Mouse (Mus musculus): ENCODE results near the gene Tmod2.
A peak's percentile ranks its signal among the peaks of the same experiment; 100 is the strongest.
"Not testable (repeated sequence)": the region's sequence is repeated elsewhere in the genome, so short reads cannot be mapped to it uniquely, and the experiment has no call there.

Gene Tmod2

DNA sequence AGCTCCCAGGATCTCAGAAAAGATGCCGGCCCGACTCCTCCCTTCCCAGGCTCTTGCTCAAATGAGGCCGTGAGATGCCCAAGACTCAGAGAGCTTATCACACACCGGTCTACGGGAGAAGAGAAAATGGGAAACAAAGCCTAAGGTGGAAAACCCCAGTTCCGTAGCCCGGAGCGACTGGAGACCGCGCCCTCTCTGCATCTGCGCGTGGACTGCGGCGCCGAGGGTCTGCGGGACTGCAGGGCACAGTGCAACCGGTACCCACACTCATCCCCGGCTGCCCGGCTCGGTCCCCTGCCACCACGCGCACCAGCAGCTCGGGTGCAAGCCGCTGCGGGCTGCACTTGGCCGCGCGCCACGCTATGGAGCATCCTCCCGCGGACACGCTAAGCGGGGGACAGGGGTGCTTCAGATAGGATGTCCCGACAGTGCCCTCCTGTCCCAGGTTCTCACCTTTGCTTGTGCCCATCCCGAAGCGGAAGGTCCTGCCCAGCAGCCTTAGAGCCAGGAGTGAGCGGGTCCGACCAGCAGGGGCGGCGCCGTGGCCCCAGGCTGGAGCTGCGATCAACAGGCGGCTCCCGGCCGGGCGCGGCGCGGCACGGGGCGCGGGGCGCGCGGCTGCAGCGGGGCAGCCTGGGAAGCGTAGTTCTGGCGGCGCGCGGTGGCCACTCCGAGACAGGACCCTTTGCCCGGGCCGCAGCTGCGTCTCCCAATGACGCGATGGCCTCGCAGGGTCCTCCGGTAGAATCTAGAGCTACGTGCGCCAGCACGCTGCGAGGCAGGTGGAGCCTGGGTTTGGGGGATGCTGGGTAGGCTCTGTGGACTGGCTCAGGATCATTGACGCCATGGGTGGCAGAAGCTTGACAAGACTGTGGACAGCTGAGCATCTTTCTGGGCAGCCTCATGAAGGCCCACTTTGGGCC, at the start of gene Tmod2:
TSS of gene Tmod2 (minus strand) at position 755 of the 923 bp plus-strand sequence.
- peak in 1 of 2 experiments; percentile 35 for DNase-seq

DNA sequence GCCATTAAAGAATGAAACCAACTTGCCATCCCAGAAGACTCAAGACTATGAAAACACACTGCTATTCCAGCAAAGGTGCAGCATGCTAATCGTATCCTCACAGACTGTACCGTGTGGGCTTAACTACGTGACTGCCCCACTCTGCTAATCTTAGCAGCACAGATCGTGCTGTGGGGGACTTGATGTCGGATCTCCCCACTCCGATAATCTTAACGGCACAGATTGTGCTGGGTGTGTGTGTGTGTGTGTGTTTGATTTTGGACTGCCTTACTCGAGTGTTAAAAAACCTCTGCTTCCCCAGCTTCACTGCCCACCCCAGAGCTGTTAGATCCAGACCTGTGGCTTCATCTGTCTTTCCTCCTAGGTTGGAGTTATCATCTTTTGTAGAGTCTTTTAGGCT, 49.8 kb upstream of the Tmod2 start:
- DNase-seq: no peak

DNA sequence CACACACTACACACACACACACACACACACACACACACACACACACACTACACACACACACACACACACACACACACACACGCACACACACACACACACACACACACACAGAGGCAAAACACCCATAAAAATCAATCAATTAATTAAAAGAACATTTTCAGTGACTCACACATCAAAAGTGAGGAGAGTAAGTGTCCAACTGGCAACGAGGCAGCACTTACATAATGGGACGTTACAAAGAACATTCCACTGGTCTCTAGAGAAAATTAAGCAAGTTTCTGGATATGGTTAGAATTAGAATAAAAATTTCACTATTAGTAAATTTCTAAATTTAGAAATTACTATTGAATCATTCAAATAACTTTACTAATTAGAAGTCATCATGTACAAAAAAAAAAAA, 45.3 kb upstream of the Tmod2 start:
- not testable (repeated sequence) for DNase-seq

DNA sequence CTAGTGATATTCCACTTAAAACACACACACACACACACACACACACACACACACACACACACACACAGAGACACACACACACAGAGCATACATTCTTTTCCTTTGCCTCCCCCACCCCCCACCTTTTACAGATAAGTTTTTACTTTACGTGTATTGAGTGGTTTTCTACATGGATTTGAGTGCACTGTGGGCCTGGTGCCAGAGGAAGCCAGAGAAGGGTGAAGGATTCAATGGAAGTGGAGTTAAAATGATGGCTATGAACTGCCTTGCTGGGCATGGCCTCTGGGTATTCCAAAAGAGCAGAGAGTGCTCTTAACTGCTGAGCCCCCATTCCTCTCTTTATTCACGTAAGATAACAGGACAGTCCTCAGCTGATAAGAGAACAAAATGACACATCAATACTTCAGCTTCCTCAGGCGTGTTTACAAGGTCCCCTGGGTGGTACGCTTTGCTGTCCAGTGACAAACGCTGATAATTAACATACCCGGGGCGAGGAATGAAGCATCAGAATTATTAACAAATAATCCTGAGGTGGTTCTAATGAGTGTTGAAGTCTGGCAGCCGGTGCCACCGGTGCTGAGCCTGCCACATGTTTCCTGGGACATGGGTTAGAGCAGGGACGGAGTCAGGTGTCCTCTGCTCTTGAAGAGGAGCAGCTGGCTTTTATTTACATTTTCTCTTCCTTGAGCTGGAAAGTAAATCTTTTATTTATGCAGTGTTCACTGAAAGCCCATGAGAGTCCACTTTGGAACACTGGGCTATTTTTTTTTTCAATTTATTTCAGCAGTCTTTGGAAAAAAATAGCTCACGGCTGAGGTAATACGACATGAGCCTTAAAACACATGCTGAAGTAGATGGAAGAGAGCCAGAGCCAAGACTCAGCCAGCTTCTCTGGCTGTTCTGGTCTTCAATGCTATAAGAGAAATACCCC, 43.1 kb upstream of the Tmod2 start:
- DNase-seq: no peak

DNA sequence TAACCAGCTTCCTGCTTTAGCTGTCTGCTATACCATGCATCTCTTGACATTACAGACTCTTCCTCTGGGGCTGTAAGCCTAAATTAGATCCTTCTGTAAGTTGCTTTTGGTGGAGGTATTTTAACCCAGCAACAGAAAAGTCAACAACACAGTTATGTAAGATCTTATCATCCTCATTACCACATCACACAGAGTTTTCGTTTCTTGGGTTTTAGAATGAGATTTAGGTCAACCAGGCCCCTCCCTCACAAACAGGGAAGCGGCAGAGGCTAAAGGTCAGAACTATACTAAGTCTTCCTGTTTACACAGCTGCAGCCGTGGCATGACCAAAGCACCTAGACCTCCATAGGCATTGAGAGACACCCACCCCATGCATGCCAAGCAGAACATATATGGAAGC, 34.3 kb upstream of the Tmod2 start:
- no peak for DNase-seq

DNA sequence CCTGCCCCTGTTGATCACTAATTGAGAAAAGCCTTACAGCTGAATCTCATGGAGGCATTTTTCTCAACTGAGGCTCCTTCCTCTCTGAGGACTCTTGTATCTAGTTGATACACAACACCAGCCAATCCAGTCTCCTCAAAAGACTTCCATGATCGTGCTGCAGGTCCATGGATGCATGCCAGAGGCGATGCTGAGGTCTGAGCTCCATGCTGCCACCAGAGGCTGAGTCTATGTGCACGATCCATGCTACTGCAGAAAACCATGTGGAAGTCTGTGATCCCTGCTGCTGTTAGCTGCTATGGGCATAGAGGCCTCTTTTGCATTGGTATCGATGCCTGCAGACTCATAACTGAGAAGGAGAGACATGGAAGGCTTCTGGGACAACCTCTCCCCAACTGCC, 23.1 kb upstream of the Tmod2 start:
- DNase-seq: no peak

DNA sequence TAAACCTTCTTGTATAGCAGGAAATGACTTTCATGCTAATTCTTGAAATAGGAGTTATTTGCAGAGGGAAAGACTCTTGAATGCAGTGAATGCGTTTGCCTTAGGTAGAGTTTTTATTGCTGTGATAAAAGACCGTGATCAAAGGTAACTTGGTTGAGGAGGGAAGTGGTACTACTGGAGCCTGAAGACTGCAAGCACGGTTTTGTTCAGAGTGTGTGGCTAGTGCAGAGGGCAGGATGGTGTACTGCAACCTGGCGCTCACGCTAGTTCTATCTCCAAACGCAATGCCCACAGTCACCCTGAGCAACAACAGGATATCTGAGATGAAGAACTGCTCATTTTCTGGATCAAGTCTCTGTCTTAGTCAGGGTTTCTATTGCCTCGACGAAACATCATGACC, 22.5 kb upstream of the Tmod2 start:
- DNase-seq: no peak

GRCm38 (mm10) chr9:75632902-75633301, 21.8 kb upstream of the Tmod2 start:
- peak in 1 of 2 experiments; percentile 21 for DNase-seq

DNA sequence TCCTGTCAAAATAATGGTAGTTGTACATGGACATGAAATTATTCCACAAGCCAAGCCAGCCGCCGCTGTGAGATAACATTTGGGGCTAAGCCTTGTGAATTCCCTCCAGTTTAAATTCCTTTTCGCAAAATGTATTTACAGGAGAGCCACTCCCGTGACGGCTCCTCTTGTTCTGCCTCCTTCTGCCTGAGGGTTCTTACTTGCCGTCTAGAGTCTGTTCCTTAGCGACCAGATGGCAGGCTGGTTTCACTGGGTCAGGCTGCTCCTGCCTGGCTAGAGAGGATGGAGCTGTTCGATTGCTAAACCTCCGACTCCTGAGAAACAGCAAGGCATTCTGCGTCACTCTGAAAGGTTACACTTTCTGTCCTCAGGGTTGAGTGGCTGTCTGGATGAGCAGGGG, 21.0 kb upstream of the Tmod2 start:
- DNase-seq: no peak

DNA sequence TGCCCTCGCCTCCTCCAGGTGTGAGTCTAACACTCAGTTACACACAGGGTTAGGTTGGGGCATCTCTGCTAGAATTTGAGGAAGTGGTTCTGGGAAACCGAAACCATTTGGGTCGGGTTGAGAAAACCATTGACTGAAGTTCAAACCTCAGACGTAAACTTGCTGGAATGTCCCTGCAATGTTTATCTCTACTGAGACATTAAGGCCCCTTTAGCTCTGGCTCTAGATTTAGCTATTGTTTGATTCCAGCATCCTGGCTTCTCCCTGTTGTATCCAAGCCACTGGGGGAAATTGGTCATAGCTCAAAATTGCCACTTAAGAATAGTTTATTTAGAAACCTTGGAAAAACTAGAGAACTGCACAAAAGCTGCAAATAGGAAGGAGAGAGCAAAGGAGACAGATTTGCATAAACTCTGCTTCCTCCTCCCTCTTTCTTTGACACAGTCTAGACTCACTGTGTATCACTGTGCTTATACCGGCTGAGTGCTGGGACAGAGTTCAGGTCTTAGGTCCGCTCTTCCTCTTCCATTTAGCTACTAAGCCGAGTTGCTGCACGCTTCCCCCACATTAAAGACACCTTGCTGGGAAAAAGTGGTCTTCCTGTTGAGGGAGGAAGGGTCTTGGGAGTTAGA, 19.8 kb upstream of the Tmod2 start:
- no peak for DNase-seq

DNA sequence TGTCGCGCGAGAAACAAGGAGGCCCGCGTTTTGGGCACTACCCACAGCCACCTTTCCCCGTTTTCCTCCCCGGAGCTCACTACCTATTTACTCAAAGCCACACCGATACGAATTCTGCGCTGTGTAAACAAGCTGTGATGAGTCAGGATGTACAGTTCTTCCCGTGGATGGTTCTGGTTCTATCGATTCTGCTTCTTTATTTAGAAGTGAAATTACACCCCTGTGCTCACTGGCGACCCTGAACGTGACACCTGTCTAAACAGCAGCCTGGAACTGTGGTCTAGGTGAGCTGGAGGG, 15.1 kb upstream of the Tmod2 start:
- DNase-seq: no peak

- peak; percentile 18 to 68 for DNase-seq
Observed at GRCm38 (mm10) chr9:75625556-75626307, 14.6 kb upstream of the Tmod2 start, which contains the start of gene Lysmd2. Gene Lysmd2, plus strand, starts transcription at chr9:75625741.

DNA sequence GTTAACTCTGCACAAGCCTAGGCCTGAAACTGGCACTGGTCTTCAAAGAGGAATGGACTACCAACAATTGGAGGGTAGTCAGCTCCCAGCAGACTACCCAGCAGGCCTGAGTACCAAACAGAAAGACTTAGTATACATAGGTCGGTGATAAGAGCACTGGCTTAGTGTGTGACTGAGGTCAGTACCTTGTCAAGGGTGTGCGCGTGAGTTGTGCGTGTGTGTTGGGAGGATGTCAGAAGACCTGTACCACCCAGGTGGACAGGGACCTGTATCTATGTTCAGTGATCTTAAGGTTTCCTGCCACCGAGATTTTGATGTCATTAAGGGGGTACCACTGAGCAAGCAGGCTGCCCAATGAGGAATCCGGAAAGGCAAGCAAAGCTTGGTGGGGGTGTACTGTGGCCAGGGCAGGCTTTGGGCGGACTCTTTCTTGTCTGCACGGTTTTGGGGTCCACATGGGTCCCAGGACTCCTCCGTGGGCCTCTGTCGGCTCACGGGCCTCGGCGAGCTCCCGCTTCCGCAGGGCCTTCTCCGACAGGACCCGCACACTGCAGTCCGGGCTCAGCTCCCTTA, 13.9 kb upstream of the Tmod2 start:
- no peak for DNase-seq

DNA sequence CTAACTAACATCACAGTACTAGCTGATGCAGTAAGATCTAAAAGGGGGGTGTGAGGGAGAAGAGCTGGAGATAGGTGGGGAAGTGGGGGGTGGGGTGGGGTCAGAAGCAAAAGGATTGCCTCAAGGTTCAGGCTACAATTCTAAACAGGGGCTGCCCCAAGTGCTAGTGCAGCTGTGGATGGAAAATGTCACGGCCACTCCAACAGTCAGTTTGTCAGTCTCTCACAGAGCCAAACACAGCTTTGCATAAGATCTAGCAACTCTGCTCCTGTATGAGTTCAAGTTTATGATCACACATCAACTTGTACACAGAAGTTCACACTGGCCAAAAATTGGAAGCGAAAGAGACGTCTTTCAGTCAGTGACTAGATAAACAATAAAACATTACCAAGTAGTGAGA, 10.3 kb upstream of the Tmod2 start:
- no peak for DNase-seq

- not testable (repeated sequence) for DNase-seq
Observed at GRCm38 (mm10) chr9:75619761-75620160, 8.6 kb upstream of the Tmod2 start.

GRCm38 (mm10) chr9:75618836-75619400, 7.8 kb upstream of the Tmod2 start:
- no peak for DNase-seq

GRCm38 (mm10) chr9:75616560-75616959, 5.4 kb upstream of the Tmod2 start:
- DNase-seq: no peak

DNA sequence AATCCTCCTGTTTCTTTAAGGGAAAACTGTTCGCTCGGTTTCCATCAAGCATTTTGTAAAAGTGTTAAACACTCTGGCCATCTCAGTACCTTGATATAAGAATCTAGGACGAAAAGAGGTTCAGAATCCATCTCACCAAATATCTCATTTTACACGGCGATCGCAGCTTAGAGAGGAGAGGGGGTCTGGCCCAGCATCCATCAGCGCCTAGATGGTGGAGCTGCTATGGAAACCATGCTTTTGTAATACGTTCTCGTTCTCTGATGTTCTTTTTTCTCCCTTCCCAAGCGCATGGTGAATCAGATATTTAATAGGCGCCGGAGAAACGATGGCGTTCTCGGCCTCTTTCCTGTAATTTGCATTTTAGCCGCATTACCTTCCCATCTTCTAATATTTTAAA, 1.2 kb downstream of the Tmod2 start:
- DNase-seq: no peak

DNA sequence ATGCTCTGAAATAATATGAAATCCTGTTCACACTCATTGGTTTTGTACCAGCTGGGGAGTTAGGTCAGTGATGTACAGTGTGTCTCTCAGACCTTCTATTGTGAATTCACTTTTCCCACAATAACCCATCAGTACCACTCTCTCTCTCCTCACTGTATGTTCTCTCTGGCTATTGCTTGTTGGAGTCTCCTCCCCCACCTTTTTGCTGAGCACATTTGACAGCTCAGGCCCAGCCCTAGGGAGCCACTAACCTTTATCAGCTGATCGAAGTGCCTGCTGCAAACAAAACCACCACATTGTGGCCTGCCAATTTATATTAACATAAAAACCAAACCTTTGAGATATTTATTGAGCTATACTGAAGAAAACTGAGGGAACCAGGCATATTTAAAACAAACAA, 1.6 kb downstream of the Tmod2 start:
- no peak for DNase-seq

DNA sequence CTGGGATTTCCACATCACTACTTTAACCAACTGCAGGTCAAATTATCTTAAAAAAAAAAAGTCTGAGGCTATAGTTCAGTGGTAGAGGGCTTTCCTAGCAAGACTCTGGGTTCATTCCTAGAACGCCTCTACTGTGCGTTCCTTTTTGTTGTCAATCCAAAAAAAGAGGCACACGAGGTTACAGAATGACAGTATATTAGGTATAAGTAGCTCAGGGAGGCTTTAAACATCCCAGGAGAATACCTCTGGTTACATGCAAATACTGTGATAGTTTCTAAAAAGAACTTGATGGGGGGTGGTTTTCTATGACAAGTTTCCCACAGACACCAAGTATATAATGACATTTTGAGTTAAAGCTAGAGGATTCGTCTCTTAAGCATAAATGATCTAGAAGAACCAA, 3.6 kb downstream of the Tmod2 start:
- no peak for DNase-seq

- DNase-seq: no peak
Observed at GRCm38 (mm10) chr9:75601510-75601909, 9.6 kb downstream of the Tmod2 start.
